Mouse (Mus musculus) spleen, adult 2 months (tissue): ENCODE measurements around the gene Tmem88b.

Source experiments
- CTCF ChIP-seq: fragments of 200-500 bp; IDR thresholded peaks from 2 replicates; pipeline ENCODE4 v1.5.1; 2011; ENCODE audit warnings: mild to moderate bottlenecking, inconsistent platforms; ENCODE audit not compliant: insufficient read depth, insufficient read length, insufficient replicate concordance; ENCODE audit errors: extremely low read depth
- POLR2A ChIP-seq: fragments of 200-500 bp; IDR thresholded peaks from 2 replicates; pipeline ENCODE4 v1.6.1; 2011; ENCODE audit warnings: low read depth, low read length, inconsistent platforms

DNA sequence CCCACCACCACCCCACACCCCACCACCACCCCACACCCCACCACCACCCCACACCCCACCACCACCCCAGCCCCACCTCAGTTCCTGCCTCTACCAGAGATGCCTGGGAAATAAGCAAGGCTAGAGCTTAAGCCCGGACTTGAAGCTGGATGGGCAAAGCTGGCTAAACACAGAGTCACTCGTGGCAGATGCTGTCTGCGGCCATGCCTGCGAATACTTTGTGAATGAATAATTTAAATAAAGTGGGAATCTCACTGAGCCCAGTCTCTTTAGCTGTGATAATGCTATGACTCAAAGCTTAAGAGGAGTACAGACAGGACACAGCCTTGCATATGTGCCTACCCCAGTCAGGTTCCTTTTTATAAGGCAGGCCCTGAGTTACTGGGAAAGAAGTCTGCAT, 6.2 kb downstream of the Tmem88b start:
- TF ChIP-seq CTCF, result no peak
- no peak for TF ChIP-seq POLR2A
